Mouse (Mus musculus): ENCODE measurements around the gene Nprl2. TPM values are rescaled to one million over a fixed set of nuclear protein-coding genes. Genes with fewer than 3 reads are reported as not detected.

The Nprl2 gene
- polyA plus RNA-seq, 1 experiment from 2014 or later = 31.6 TPM

GRCm38 (mm10) chr9:107544729-107545128, 2.7 kb downstream of the Nprl2 start:
- H3K9ac ChIP-seq (ENCODE audit: low read length) = no peak overlapping the region
- no peak overlapping the region for H3K4me3 ChIP-seq (ENCODE audit: control insufficient read depth in 1 of 2, insufficient read depth in 1 of 2, low read depth in 1 of 2, low read length in 2 of 2)
- no peak overlapping the region for H3K27ac ChIP-seq (replicated peaks in 1 of 2; ENCODE audit: control insufficient read depth in 1 of 2, insufficient read depth in 1 of 2, low read depth in 2 of 2, low read length in 2 of 2)
- no peak overlapping the region for H3K4me2 ChIP-seq (ENCODE audit: low read length)
- H3K9me3 ChIP-seq (ENCODE audit: control insufficient read depth, low read length) = no peaks in the 10 kb centered on the region
- H3K36me3 ChIP-seq (ENCODE audit: control insufficient read depth, insufficient read depth, low read length) = peaks cover 28% of the 10 kb centered on the region
- ATAC-seq (ENCODE audit: insufficient number of reproducible peaks, insufficient read depth, low FRiP score, low read depth) = no peak
- 88% methylated on average over 12 of the region's 12 CpGs for WGBS
- peaks cover 3% of the 10 kb centered on the region; the same call in 1 of the 2 replicates for H3K27me3 ChIP-seq (ENCODE audit: control insufficient read depth, insufficient read depth, low read length)
- peaks cover 18 to 30% of the 10 kb centered on the region in 2 experiments for H3K4me1 ChIP-seq (ENCODE audit: control insufficient read depth in 2 of 2, insufficient read depth in 2 of 2, low read length in 2 of 2)

GRCm38 (mm10) chr9:107545199-107545598, 3.2 kb downstream of the Nprl2 start:
- Histone ChIP-seq H3K9me3 (ENCODE audit: control insufficient read depth, low read length) (no peaks in the 10 kb centered on the region), H3K27ac (replicated peaks in 1 of 2; ENCODE audit: control insufficient read depth in 1 of 2, insufficient read depth in 1 of 2, low read depth in 2 of 2, low read length in 2 of 2) (no peak overlapping the region), H3K27me3 (ENCODE audit: control insufficient read depth, insufficient read depth, low read length) (peaks cover 4% of the 10 kb centered on the region), H3K4me1 (ENCODE audit: control insufficient read depth in 2 of 2, insufficient read depth in 2 of 2, low read length in 2 of 2) (peaks cover 18 to 30% of the 10 kb centered on the region in 2 experiments), H3K36me3 (ENCODE audit: control insufficient read depth, insufficient read depth, low read length) (peaks cover 24% of the 10 kb centered on the region), H3K9ac (ENCODE audit: low read length) (no peak overlapping the region), H3K4me3 (ENCODE audit: control insufficient read depth in 1 of 2, insufficient read depth in 1 of 2, low read depth in 1 of 2, low read length in 2 of 2) (no peak overlapping the region), H3K4me2 (ENCODE audit: low read length) (no peak overlapping the region)
- no peak for ATAC-seq (ENCODE audit: insufficient number of reproducible peaks, insufficient read depth, low FRiP score, low read depth)
- 83% methylated on average over 10 of the region's 10 CpGs for WGBS

- Histone ChIP-seq H3K27me3 (ENCODE audit: control insufficient read depth, insufficient read depth, low read length) (peaks cover 8% of the 10 kb centered on the region), H3K4me1 (ENCODE audit: control insufficient read depth in 2 of 2, insufficient read depth in 2 of 2, low read length in 2 of 2) (peaks cover 18 to 30% of the 10 kb centered on the region in 2 experiments), H3K27ac (replicated peaks in 1 of 2; ENCODE audit: control insufficient read depth in 1 of 2, insufficient read depth in 1 of 2, low read depth in 2 of 2, low read length in 2 of 2) (no peak overlapping the region), H3K36me3 (ENCODE audit: control insufficient read depth, insufficient read depth, low read length) (peaks cover 24% of the 10 kb centered on the region), H3K4me2 (ENCODE audit: low read length) (no peak overlapping the region), H3K4me3 (ENCODE audit: control insufficient read depth in 1 of 2, insufficient read depth in 1 of 2, low read depth in 1 of 2, low read length in 2 of 2) (no peak overlapping the region), H3K9me3 (ENCODE audit: control insufficient read depth, low read length) (no peaks in the 10 kb centered on the region), H3K9ac (ENCODE audit: low read length) (no peak overlapping the region)
- 10% methylated on average over 3 of the region's 3 CpGs for whole genome bisulfite sequencing
- ATAC-seq (ENCODE audit: insufficient number of reproducible peaks, insufficient read depth, low FRiP score, low read depth) = no peak
Measured at GRCm38 (mm10) chr9:107545602-107546001, 3.6 kb downstream of the Nprl2 start.

- 4% methylated on average over 20 of the region's 20 CpGs for WGBS
- Histone ChIP-seq H3K4me3 (ENCODE audit: control insufficient read depth in 1 of 2, insufficient read depth in 1 of 2, low read depth in 1 of 2, low read length in 2 of 2) (peak within 1 kb of the TSS in 1 of 2 experiments; percentile 14; a peak in 2 of 4 replicates), H3K4me2 (ENCODE audit: low read length) (peak within 1 kb of the TSS; percentile 57), H3K9me3 (ENCODE audit: control insufficient read depth, low read length) (no peaks in the 10 kb centered on the region), H3K27ac (replicated peaks in 1 of 2; ENCODE audit: control insufficient read depth in 1 of 2, insufficient read depth in 1 of 2, low read depth in 2 of 2, low read length in 2 of 2) (no peak within 1 kb of the TSS), H3K27me3 (ENCODE audit: control insufficient read depth, insufficient read depth, low read length) (peaks cover 12% of the 10 kb centered on the region), H3K36me3 (ENCODE audit: control insufficient read depth, insufficient read depth, low read length) (peaks cover 24% of the 10 kb centered on the region), H3K4me1 (ENCODE audit: control insufficient read depth in 2 of 2, insufficient read depth in 2 of 2, low read length in 2 of 2) (peaks cover 24 to 37% of the 10 kb centered on the region in 2 experiments), H3K9ac (ENCODE audit: low read length) (peak within 1 kb of the TSS; percentile 40; the same call in 1 of the 2 replicates)
- ATAC-seq (ENCODE audit: insufficient number of reproducible peaks, insufficient read depth, low FRiP score, low read depth) = peak; percentile 23
Measured at GRCm38 (mm10) chr9:107547026-107547425, 5.0 kb downstream of the Nprl2 start, which contains the start of gene Zmynd10. Zmynd10 (plus strand) TSS chr9:107547298.

- Histone ChIP-seq H3K9me3 (ENCODE audit: control insufficient read depth, low read length) (no peaks in the 10 kb centered on the region), H3K9ac (ENCODE audit: low read length) (0 out of 2 replicates have a peak overlapping the region, but pooled peaks have one; percentile 3), H3K27ac (replicated peaks in 1 of 2; ENCODE audit: control insufficient read depth in 1 of 2, insufficient read depth in 1 of 2, low read depth in 2 of 2, low read length in 2 of 2) (no peak overlapping the region), H3K27me3 (ENCODE audit: control insufficient read depth, insufficient read depth, low read length) (peaks cover 12% of the 10 kb centered on the region), H3K4me1 (ENCODE audit: control insufficient read depth in 2 of 2, insufficient read depth in 2 of 2, low read length in 2 of 2) (peaks cover 17 to 38% of the 10 kb centered on the region in 2 experiments), H3K36me3 (ENCODE audit: control insufficient read depth, insufficient read depth, low read length) (peaks cover 24% of the 10 kb centered on the region), H3K4me2 (ENCODE audit: low read length) (no peak overlapping the region), H3K4me3 (ENCODE audit: control insufficient read depth in 1 of 2, insufficient read depth in 1 of 2, low read depth in 1 of 2, low read length in 2 of 2) (no peak overlapping the region)
- WGBS = 71% methylated on average over 5 of the region's 5 CpGs
- no peak for ATAC-seq (ENCODE audit: insufficient number of reproducible peaks, insufficient read depth, low FRiP score, low read depth)
Measured at GRCm38 (mm10) chr9:107547957-107548356, 5.9 kb downstream of the Nprl2 start.

GRCm38 (mm10) chr9:107548820-107549219, 6.8 kb downstream of the Nprl2 start:
- Histone ChIP-seq H3K9ac (ENCODE audit: low read length) (no peak overlapping the region), H3K4me1 (ENCODE audit: control insufficient read depth in 2 of 2, insufficient read depth in 2 of 2, low read length in 2 of 2) (peaks cover 24 to 39% of the 10 kb centered on the region in 2 experiments), H3K4me3 (ENCODE audit: control insufficient read depth in 1 of 2, insufficient read depth in 1 of 2, low read depth in 1 of 2, low read length in 2 of 2) (no peak overlapping the region), H3K27ac (replicated peaks in 1 of 2; ENCODE audit: control insufficient read depth in 1 of 2, insufficient read depth in 1 of 2, low read depth in 2 of 2, low read length in 2 of 2) (no peak overlapping the region), H3K4me2 (ENCODE audit: low read length) (no peak overlapping the region), H3K9me3 (ENCODE audit: control insufficient read depth, low read length) (no peaks in the 10 kb centered on the region), H3K27me3 (ENCODE audit: control insufficient read depth, insufficient read depth, low read length) (peaks cover 12% of the 10 kb centered on the region), H3K36me3 (ENCODE audit: control insufficient read depth, insufficient read depth, low read length) (peaks cover 19% of the 10 kb centered on the region)
- 83% methylated on average over 10 of the region's 10 CpGs for WGBS
- ATAC-seq (ENCODE audit: insufficient number of reproducible peaks, insufficient read depth, low FRiP score, low read depth) = no peak

GRCm38 (mm10) chr9:107549297-107550074, 7.5 kb downstream of the Nprl2 start:
- Histone ChIP-seq H3K4me1 (ENCODE audit: control insufficient read depth in 2 of 2, insufficient read depth in 2 of 2, low read length in 2 of 2) (peaks cover 24 to 40% of the 10 kb centered on the region in 2 experiments), H3K9me3 (ENCODE audit: control insufficient read depth, low read length) (no peaks in the 10 kb centered on the region), H3K4me3 (ENCODE audit: control insufficient read depth in 1 of 2, insufficient read depth in 1 of 2, low read depth in 1 of 2, low read length in 2 of 2) (no peak overlapping the region), H3K27ac (replicated peaks in 1 of 2; ENCODE audit: control insufficient read depth in 1 of 2, insufficient read depth in 1 of 2, low read depth in 2 of 2, low read length in 2 of 2) (no peak overlapping the region), H3K9ac (ENCODE audit: low read length) (no peak overlapping the region), H3K4me2 (ENCODE audit: low read length) (no peak overlapping the region), H3K36me3 (ENCODE audit: control insufficient read depth, insufficient read depth, low read length) (peaks cover 12% of the 10 kb centered on the region), H3K27me3 (ENCODE audit: control insufficient read depth, insufficient read depth, low read length) (peaks cover 12% of the 10 kb centered on the region)
- WGBS = 78% methylated on average over 20 of the region's 20 CpGs
- ATAC-seq (ENCODE audit: insufficient number of reproducible peaks, insufficient read depth, low FRiP score, low read depth) = no peak
